Mouse (Mus musculus) naive thymus-derived CD4-positive, alpha-beta T cell, adult 2 months (primary cell): ENCODE results near the gene Rgs12.

ENCODE experiments used
- DNase-seq: peaks from one replicate; pipeline ENCODE4 v3.0.0-alpha.2; 2011; ENCODE audit warnings: low read depth

Rgs12 gene

DNA sequence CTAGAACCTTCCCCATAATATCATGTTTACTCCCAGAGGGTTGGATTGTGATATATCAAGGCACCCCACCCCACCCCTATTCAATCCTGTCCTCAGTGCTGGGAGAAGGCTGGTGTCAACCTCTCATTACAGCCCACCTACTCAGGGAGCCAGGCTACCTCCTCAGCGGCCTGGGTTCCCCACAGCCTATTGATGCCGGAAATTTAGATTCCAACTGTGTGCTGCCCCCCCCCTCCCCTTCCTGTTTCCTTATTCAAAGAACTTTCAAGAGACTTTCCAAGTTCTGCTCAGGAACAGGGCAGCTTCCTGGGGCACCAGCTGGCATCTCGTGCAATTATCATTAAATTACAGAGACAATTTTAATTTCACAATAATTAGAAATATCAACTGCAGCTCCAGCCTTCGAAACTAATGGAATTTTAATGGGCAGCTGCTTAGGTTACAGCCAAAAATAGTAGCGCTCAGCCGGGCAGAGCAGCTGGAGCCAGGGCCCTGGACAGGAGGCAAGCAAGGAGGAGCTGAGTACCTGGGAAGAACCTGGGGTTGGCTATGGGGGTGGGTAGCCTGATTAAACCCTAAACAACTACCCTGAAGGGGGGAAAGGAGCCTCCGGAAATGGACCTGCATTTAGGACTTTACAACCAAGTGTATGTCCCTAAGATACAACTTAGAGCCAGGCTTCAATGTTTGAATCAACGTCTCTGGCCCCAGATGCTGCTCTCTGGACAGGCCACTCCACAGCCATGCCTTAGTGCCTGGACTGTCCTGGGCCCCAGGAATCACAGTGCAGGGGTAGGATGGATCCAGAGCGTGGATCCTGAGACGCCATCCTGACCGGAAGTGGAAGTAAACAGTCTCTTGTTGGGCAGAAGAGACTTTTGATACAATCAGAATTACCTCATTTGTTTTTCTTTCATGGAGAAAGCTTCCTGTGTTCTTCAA is 17.5 kb upstream of the Rgs12 start:
- DNase-seq: no peak

DNA sequence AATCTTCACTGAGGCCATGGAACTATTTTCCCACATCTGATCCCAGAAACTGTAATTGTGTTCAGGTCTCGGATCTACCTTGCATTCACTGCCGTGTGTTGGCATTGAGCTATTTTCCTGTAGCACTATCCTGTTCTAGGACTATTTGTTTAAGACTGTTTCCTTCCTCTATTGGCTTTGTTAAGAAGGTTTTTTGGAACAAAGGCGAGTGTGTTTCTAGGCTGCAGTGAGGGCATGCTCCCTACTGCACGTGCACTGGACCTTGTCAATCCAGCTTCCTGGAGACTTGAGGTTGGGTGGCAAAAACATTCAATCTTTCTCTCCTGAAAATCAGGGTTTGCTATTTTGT is 16.8 kb upstream of the Rgs12 start:
- no peak for DNase-seq

DNA sequence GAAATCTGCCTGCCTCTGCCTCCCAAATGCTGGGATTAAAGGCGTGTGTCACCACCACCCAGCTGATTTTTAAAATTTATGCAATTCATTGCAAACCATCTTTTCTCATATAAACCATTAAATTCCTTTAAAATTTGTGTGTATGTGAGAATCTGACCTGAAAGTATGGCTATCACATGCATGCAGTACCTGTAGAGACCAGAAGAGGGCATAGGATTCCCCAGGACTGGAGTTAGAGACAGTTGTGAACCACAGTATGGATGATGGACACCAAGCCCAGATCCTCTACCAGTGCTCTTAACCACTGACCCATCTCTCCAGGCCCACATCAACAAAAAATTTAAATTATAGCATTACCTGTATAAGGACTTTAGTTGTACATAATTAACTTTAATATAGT is 15.8 kb upstream of the Rgs12 start:
- peak; percentile 20 for DNase-seq

DNA sequence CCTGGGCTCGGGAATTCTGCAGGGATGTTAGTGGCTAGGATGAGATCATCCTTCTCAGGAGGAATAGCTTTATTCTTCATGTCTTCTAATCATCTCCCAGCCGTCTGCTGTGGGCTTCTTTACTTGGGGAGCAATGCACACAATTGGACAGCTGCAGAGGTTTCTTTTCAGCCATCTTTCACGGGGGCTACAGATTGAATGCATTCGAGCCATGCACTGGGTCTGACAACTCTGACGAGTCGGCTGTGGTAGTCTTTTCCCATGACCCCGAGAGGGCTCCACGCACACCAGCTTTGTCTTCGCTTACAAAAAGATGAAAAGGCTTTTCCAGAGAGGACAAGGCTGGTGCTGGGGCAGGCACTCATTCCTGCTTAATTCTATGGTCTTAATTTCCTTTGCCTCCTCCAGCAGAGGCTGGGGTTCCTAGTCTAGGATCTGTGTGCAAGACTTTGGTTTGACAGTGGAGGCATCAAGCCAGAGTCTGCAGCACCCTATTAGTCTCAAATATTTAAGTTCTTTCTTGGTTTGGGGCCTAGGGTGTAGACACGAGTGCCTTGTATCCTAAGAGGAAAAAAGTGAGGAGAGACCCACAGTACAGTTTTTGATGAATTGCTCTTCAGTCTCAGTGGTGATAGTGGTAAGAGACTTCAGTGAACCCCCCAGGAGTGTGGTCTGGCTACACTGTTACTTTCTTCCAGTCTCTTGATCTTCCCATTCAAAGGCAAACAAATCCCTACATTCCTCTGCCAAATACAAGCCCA is 7.4 kb upstream of the Rgs12 start:
- DNase-seq: no peak

DNA sequence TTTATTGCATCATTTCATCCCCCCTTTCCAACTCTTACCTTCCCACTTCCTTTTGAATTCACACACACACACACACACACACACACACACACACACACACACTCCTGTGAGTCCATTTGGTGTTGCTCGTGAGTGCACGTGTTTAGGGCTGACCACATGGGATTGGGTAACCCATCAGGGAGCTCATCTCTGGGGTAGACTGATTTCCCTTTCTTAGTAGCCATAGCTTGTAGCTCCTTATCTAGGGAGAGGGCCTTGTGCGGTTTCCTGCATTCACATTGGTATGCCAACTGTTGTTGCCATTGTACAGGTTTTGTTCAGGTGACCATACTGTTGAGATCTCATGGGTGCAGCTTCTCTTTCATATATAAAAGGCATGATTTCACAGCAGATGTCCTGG is 5.8 kb upstream of the Rgs12 start:
- DNase-seq: no peak

DNA sequence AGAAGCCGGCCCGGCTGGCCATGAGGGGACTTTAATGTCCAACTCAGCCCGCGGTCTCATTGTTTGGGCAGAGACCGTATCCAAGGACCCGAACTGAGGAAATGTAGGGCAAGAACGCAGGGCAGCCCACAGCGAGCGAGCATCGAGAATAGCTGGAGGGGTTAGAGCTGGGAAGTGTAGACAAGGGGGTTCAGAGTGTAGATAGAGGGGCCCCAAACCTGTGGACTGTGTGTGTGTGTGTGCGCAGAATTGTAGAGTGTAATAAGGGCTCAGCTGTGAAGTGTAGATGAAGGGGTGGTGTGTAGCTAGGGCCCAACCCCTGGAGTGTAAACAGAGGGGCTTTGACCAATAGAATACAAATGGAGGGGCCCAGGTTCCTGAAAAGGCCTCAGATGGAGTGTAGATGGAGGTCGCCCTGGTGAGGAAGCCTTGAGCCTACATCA is 545 bp downstream of the Rgs12 start:
- DNase-seq: no peak

DNA sequence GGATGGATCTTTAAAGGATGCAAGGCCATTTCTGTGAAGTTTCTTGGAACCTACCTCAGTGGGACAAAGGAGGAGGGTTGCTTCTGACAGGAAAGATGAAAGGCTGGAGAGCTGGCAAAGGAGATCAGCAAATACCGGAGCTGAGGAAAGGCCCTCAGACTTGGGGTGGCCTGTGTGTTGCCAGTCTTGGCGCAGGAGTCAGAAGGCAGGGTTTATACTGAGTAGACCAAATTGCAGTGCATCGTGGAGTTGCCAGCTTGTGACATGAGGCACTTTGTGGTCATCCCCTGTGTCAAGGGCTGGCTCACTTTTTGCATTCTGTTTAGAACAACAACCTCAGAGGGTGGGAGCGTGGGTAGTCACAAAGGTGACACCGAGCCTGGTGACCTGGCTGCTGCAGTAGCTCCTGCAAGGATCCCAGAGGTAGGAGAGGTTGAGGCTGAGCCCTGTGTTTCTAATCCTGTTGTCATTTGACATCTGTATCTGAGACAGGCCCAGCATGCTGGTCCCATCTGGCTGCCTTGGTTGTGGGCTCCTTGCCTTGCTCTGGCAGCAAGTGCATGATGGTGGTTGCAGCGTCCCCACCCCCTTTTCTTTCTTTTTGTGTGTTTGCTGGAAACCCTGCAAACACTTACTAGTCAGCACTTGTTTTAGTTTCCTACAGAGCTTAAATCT is 1.4 kb downstream of the Rgs12 start:
- DNase-seq: no peak

DNA sequence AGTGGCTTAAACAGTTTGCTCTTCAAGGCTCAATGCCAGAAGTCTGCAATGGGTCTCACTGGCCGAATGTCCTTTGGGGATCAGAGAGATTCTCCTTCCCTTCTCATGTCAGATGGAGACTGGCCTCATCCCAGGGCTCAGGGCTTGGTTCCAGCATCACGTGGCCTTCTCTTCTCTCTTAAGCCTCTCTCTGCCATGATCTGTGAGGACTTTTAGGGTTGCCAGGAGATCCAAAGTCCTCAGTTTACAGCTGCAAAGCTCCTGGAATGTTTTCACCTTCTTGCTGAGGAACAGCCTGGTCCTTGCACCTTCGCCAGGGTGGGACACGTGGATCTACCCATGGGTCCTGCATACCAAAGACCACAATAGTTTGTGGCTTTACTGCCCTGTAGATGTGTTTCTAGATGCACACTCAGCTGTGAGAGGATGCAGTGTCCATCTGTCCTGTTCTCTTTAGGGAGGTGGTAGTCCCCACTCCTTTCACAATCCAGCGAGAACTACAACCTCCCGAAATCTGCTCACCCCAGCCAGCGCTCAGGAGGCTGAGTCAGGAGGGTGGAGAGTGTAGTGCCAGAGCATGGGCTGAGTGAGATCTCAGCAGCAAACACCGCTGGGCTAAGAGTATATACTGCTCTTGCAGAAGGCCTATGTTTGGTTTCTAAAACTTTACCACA is 2.1 kb downstream of the Rgs12 start:
- DNase-seq: no peak

DNA sequence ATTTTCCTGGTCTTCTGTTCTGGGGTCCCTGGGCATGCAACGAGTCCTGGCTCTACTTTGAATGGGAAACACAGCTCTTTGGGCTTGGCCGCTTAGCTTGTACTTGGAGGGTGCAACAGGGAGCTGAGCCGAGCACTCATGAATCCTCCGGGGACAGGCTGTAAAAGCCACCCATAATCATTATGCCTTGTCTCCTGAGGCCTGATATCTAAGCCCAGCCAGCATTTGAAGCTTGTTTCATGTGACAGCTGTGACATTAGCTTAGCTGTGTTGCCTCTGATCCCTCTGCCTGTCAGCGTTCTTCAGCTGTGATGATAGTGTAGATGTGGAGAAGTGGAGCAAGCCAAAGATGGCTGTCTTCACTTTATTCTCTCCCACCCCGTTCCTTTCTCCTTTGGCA is 5.3 kb downstream of the Rgs12 start:
- DNase-seq: no peak

DNA sequence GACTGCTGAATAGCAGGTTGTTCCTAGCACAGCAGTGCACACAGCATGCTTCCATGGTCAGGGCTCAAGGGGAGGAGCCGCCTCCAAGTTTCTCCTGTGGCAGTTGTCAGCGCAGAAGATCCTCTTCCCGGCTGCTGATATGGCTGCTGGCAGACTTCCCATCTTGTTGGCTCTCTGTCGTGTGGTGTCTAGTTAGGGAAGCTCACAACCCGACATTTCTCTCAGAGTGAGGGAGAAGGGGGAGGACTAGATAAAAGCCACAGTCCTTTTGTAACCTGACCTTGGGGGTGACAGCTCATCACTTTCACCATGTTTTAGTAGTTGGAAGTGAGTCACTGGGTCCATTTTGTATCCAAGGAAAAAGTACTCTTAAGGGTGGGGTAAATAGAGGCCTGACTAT is 6.4 kb downstream of the Rgs12 start:
- no peak for DNase-seq

DNA sequence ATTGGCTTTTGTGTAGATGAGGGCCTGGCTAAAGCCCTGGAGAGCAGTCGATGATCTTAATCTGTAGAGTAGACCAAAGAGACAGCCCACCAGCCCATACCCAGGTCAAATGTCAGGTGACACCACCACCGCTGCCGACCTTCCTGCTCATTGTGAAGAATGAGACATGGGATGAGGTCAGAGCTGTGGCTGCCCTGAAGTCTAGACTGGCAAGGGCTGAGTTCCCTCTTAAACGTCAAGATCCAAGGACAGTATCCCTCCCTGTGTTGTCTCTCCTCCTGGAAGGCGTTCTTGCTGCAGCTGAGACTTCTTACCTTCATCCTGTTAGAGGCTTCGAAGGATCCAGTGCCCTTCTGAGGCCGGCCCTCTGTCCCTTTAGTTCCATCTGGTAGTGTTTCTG is 6.9 kb downstream of the Rgs12 start:
- DNase-seq: no peak

DNA sequence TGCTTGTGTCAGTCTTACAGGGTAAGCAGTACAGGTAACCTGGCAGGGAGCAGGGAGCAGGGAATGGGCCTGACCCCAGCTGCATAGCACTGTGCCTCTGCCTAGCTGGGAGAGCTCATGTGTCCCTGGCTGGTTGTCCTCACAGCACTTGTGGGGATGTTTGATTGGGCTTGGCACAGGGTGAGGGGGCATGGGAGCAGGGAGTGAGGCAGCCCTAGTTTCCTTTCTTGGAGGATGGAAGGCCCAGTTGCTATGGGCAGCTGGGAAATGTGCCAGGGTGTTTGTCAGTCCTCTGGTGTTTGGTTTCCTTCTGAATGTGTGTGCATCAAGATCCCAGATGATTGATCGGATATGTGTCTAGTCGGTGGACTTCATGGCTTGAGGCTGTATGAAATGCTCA is 7.8 kb downstream of the Rgs12 start:
- no peak for DNase-seq

DNA sequence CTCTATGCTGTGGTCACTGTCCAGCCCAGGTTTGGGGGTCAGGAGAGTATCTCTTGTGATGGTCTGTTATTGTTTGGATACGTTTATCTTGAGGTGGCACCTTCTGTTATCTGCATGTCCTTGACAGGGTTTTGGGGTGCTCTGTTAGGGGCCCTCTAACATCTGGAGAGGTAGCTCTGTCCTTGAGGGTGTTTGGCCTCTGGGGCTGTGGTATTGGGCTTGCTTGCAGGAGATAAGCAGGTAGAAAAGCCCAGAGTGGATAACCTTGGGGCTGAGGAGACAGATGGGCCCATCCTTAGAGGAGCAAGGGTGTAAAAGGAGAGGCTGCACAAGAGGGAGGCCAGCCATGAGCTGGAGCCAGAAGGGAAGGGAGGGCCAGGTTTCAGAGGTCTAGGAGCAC is 10.8 kb downstream of the Rgs12 start:
- no peak for DNase-seq

DNA sequence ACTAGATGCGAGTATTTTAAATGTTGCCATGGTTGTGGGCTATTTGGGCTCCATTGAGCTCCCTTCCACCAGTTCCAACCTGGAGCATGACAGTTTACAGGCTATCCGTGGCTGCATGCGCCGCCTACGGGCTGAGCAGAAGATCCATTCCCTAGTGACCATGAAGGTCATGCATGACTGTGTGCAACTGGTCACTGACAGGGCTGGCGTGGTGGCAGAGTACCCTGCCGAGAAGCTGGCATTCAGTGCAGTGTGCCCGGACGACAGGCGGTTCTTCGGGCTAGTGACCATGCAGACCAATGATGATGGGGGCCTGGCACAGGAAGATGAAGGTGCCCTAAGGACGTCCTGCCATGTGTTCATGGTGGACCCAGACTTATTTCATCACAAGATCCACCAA is 16.3 kb downstream of the Rgs12 start:
- DNase-seq: no peak

DNA sequence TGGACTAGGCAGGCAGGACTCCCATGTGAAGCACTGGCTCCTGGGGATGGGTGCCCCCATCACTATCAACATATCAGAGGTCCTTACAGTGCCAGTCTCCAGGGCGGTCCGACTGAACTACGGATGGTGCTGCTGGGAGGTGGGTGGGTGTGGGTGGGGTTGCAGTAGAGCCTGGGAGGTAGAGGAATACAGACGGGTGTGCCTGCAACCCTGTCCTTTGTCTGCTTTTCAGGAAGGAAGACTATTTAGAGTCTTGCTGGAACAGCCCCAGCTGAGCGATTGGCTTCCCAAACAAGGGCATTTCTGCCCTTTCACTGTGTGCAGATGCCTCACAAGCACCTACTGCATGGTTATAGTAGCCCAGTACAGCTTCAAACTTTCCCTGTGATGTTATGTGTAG is 19.1 kb downstream of the Rgs12 start:
- DNase-seq: no peak

DNA sequence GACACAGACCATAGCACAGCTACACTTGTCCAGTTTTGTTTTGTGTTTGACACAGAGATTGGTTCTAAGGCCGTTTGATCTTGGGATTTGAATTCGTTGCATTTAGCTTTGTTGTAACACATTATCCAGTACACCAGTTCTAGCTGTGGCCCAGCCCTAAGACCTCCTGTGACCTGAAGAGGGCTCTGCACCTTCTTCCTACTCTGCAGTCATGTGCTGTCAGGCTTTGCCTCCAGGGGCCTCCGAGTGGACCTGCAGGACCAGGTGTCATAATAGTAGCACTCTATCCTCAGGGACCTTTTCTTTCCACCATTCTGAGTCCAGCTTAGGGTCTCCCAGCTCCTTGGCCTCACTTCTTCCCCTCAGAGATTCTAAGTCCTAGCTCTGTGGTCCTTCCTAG is 23.2 kb downstream of the Rgs12 start:
- peak; percentile 31 for DNase-seq

DNA sequence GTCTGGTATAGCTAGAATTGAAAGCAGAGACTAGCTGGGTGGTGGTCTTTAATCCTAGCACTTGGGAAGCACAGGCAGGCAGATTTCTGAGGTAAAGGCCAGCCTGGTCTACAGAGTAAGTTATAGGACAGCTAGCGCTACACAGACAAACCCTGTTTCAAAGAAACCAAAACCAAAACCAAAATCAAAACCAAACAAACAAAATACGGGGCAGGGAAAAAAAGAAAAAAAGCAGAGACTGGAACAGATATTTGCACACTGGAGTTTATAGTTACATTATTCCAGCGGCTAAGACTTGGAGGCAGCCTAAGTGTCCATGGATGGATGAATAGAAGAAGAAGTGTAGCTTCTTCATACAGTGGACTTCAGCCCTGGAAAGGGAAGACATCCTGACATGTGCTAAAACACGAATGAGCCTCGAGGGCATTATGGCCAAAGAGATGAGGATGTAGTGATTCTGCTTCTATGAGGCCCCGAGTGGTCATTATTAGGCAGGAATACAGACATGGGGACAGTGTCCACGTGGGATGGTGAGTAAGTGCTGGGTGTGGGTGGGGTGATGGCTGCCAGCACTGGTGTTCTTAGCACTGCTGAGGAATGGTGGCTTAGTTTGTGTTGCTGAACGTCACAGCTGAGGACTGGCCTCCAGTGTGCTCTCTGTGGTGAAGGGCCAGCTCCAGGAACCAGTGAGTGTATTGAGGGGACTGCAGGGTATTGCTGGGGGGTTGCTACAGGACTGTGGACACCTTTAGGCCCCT is 24.5 kb downstream of the Rgs12 start:
- peak; percentile 49 for DNase-seq

DNA sequence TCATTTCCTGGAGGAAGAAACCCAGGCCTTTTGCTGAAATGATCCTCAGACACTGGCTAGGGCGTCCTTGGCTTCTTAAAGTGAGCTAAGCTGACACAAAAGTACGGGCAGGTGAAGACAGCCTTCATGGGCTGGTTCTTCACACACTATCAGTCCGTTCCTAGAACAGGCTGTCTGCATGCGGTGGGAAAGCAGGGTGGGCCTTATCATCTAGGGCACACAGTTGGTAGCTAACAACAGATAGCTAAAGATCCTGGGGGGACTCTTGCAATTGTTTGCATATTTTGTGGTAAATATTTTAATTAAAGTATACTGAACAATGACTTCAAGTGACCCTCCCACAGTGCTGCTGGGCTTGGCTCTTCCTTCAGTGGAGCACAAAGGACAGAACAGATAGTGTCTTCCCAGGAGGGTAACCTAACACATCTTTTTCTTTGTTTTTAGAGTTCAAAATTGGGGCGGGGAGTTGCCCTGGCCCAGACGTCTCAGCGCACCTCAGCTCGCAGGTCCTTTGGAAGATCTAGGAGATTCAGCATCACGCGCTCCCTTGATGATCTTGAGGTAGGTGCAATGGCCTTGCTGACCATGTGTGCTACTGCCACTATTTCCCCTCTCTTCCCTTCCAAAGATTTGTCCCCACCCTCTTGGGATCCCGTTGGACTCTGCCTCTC is 25.7 kb downstream of the Rgs12 start:
- DNase-seq: no peak

DNA sequence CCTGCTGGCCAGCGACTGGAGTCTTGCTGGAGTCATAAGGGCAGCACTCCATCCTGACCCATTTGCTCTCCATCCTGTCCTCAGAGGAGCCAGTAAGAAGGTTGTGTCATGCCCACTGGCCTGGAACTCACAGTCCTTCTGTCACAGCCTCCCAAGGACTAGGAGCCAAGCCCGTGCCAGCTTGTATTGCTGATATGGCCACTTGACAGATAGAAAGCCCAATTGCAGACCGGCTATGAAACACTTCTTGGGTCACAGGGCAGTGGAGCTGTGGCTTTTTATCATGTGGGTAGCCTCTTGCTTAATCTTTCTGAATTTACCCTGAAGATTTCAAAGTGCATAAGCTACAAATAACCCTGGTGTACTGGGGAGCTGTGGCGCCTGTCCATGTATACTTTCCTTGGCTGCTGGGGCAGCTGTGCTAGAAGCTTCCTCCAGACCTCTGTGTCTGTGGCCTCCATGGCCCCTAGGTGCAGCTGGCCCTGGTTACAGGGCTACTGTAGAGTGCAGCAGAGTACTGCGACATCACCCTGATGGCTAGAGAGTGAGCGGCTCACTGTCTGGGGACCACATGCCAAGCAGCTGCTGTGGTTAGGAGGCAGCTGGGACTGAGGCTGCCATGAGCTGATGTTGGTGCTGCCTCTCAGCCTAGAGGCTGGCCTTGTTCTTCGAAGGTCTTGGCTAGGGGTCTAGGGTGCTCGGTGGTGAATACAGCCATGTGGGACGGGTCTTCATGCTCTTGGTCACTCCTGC is 27.5 kb downstream of the Rgs12 start:
- DNase-seq: no peak

DNA sequence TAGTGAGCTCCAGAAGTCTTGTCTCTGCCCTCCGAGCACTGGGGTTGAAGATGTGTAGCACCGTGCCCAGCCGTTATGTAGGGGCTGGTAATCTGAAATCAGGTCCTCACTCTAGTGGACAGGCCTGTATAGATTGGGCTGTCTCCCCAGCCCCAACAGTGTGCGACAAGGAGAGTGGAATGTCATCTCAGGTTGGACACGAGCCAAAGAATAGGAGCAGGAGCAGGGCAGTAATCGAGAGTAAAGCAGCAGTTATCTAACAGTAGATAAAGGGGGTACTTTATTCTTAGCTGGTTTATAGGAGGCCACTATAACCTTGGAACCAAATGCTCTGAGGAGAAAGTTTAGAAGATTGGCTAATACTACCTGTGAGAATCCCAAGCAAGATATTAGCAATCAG is 30.9 kb downstream of the Rgs12 start:
- DNase-seq: no peak
